Mouse (Mus musculus) T-helper 1 cell (primary cell): ENCODE results near the gene Lsamp.

Experiments used
- in situ Hi-C: fragments of 300-600 bp; cut with MboI, MseI; formaldehyde crosslinking; loops from one replicate; pipeline ENCODE4 v1.15.1; 2025; ENCODE audit warnings: high pct_unique_total_duplicates

Gene Lsamp

DNA sequence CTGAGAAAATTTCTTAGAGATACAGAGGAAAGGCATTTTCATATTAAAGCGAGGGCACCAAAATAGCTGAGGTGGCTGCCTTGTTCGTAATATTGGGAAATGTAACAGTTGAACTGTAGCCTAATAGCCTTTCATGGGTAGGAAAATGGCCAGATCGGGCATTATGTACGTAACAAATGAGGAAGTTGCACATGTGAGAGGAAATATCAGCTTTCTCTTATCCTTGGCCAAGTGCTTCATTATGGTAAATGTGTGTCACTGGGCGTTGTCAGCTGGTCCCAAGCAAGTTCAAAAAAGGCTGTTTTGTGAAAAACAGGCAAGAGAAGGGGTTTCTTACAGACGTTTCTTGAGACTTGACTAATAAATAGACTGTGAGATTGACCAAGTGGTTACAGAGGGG is 2195.9 kb downstream of the Lsamp start:
- in situ Hi-C loops: no loop called here

DNA sequence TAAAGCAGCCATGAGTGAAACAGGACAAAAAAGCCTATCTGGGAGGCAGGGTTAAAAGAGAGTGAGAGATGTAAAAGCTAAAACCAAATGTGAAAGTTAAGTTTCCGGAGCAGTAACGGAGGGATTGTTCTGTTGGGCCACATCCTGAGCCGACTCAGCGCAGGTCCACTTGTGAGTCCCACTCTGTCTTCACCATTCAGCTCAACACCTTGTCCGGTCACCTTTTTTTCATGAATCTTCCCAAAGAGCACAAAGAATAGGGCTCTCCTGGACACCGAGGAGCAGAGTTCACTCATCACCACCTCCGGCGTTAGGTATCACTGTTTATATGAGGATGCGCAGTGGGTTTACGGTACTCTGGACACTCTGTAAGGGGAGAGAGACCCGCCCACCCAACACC is 2196.3 kb downstream of the Lsamp start:
- in situ Hi-C loops: no loop called here

DNA sequence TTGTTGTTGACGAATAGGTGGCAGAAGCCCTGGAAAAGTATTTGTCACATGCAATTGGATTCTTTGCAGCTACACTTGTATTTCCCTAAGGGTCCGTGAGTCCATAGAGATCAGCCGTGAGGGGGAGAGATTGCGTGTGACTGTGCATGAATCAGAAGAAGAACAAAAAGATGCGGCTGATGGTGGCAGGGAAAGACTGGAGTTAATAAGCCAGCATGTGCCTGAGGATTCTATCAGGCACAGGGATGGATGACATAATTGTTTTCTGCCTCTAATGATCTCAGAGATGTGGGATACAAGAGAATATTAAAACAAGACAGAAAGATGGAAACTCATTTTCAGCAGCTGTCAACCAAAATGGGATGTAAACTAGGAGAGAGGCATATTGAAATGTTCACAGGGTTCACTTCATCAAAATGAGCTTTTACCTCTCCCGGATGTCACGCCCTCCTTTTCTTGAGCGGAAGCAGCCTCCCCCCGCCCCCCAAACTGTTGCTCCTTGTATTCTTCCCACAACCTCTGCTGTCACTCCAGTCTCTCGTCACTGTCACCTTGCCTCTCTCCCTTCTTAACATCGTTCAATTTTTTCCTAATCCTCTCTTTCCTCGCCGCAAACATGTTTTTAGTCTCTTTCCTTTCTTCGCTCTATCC is 2205.4 kb downstream of the Lsamp start:
- in situ Hi-C loops: no loop called here

DNA sequence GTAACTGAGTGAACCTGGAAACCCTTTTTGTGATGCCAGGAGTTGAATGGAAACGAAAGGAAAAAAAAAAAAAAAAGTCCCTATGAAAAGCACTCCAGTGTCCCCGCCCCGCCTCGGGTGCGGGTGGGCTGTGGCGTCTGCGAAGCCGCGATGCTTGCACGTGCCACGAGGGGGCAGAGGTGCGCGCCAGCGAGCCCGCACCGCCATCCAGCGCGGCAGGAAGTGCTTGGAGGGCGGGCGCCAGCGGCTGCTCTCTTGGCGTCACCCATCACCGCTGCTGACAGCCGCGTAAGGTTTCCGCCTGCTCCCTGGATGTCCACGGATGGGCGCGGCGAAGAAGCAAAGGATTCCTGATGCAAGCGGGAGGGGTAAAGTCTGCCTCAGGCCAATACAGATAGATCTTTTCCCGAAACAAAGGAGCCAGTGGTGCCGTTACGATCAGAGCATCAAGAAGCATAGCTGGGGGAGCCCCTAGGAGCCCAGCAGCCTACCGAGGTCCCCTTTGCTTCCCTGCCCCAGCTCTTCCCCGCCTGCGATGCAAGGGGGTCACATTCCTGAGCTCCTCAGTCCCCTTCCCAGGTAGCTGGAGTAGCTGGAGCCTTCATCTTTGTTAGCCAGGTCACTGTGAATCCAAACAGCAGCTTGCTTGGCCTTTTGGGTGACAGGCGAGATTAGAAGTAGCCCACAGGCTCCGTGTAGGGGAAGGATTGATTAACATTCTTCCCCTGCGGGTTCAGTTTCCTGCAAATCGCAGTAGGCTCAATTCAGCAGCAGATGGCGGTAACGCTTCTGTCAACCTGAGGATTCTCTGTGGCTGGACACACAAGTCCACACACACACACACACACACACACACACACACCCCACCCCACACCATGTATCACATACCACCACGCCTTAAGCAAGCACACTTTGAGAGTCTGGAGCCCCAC is 2206.2 kb downstream of the Lsamp start:
- in situ Hi-C loops: no loop called here
